Mouse (Mus musculus): ENCODE measurements at regions not wholly inside any gene's neighbourhood (a gene's known extent, or its start where the extent isn't known, plus 50 kb on each side); places are given as distances from the start of the nearest gene placed in this dataset.
A peak's percentile ranks its signal among the peaks of the same experiment; 100 is the strongest.

DNA sequence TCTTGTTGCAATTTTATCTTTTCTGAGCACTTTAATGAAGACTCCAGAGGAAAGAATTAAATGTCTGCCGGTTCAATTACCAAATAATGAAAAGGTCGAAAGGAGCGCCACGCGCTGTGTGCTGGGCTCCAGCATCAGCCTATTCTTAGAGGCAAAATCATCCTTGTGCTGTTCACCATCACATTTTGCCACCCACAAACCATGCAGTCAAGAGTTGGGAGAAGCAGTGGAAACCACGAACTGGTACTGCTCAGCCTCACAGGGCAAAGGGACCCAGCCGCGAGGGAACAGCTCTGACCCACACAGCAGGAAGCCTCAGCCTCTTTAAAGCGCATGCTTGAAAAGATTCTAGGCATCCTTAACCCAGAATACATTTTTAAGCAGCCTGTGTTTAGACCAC is 134.0 kb upstream of the Pum3 start:
- DNase-seq (ENCODE audit: low read depth) = no peak

DNA sequence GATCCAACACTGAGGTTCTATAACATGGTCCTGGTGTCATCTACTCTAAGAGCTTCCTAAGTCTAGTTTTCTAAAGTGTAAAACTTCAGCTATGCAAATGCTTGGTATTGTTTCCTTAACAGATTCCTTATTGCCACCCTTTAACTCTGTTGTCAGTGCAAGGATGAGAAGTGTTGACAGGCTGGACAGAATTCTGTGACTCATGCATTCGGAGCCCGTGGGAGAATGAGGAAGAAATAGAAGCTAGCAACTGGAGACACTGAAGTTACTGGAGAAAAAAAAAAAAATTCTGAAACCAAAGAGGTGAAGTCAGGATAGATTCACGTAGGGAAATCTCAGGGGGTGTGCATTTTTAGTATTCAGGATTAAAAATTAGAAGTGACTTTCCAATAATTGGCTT is 128.6 kb upstream of the Pum3 start:
- DNase-seq (ENCODE audit: low read depth) = no peak

DNA sequence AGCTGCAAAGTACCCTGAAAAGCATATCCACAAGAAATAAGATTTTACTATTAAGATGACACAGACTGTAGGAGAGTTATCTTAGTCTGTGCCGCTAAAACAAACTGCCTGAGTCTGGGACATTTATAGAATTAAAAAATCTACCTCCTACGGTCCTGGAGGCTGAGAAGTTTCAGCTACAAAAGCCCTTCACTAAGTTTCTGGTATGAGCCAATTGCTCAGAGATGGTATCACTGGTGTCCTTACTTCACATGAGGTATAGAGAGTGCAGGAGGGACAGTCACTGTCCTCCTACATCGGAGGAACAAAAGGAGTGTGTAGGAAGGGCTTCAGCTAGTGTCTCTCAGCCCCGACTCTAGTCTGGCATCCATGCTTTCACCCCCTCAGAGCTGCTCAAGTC is 127.1 kb upstream of the Pum3 start:
- no peak for DNase-seq (ENCODE audit: low read depth)

DNA sequence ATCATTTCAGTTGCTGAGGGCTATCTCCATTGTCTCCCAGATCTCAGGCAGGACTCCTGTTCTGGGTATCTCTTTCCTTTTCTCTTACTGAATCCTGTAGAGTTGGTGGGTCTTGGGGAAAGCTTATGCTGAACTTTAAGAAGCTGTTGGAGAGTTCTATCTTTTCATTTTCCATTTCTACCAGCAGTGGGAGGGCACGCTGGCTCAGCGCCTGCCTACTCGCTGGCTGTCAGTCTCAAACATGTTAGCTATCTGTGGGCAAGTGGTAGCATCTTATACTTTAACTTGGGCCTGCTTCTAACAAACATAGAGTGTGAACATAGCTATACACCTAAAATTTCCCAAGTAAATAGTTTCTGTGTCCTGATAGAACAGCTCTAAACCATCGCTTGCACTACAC is 125.2 kb upstream of the Pum3 start:
- no peak for DNase-seq (ENCODE audit: low read depth)

DNA sequence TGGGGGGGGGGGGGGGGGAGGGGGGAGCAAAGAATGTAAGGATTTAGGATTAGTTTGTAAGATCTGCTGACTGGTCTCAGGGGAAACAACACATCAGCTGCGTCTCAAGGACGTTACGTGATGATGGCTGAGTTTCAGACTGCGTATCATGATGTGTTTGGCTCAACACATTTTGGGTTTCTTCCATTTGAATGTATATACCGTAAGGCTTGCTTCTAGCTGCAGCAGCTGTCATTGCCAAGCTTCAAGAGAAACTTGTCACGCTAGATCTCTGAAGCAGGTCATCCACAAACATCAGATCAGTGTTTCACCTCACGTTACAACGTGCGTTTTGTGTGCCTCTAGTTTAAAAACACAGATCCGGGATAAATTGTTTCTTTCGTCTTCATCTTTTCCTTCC is 123.6 kb upstream of the Pum3 start:
- no peak for DNase-seq (ENCODE audit: low read depth)

DNA sequence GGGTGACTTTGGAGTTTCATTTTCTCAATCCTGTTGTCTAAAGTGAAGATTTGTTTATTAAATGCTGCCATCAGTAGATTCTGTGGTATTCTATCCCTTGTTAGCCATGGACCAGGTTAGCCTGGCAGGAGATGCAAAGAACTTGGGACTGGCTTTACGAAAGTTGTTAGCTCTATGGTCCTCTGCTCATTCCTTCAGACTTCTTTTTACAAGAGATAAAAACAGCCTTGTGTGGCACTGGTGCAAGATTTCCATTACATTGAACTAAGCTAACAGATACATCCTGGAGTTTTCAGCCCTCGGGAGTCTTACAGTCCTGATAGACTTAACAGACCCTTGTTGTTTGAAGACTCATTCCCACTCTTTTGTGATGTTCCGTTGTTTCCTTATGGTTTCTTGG is 108.1 kb upstream of the Pum3 start:
- DNase-seq (ENCODE audit: low read depth) = no peak

DNA sequence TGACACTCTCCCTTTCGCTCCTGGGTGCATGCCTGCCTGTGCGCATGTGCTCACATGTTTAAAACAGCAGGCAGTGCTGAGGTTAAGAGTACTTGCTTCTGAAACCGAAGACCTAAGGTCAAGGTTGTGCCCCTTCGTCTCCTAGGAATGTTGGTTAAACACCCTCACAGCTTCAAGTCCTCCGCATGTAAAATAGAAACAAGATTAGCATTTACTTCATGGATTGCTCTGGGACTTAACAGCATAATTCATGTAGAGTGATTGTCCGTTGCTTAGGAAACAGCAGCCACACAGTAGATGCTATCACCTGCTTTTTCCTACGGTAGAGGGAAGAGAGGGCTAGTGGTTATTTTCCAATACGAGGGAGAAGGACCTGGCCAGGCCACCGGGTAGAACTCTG is 107.4 kb upstream of the Pum3 start:
- DNase-seq (ENCODE audit: low read depth) = no peak

DNA sequence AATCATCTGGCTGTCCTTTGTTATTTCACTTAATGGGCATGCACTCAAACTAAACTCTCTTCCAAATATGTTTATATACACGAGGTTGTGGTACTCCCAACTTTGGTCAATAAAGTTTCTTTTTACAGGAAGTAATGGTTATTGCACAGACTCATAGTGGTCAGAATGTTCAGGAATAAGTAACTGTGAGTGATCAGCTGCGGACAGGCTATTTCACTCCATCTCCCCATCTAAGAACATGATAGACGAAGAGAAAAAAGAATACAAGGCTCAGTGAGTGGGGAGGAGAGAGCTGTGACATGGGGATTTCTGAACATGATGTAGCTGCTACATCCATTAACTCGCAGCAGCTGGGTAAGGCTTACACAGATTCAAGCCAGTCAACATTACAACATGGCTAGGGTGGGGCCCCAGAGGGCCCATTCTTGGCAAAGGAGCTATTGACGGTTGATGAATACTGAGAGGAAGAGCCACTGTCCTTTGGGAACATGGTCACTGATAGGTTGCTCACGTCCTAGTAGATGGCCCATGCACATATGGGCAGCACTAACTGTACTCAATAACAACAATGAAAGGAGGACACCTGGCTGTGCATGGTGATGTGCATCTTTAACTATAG is 98.4 kb upstream of the Pum3 start:
- no peak for DNase-seq (ENCODE audit: low read depth)

DNA sequence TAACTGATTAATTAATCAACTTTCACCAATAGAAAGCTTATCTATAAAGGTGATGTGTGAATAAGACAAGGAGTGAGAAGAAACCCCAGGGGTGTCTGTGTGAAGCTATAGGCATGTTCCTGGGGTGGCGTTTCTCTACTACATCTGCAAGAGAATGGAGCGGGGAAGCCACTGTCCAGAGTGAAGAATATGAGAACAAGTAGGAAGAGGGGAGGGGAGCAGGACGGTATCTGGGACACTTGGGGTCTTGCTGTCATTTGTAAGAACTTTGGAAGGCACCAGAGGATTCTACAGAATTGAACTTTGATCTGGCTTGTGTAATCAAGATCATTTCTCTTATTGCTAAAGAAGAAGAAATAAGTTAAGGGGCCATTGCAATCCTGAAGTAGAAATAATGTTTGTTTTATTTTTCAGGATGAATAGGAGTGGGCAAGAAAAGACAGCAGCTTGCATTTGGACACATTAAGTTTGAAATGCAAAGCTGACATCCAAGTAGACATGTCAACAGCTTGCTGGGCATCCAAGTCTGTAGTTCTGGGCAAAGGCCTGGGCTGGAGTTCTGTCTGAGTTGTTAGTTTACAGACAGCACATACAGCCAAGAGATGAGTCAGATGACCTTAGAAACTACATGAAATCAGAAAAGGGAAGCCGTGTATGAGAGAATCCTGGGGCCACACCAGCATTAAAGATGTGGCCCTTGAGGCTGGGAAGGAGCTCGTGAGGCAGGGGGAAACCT is 89.9 kb upstream of the Pum3 start:
- DNase-seq (ENCODE audit: low read depth) = no peak

DNA sequence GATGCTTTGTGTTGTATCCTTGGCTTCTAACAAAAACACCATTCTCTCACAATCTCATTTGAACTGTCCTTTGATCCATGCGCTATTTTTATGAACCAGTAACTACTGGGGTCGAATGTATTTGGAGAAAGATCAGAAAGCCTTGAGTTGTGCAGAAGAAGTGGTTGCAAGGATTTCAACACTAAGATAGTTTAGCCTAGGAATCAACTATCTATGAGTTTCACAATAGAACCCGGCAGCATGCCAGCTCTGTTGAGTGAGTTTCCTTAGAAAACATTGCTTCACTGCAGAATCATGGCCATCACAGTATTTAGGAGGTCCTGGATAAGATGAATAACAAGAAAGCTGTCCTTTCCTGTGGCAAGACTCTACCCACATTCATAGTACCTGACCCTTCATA is 84.6 kb upstream of the Pum3 start:
- DNase-seq (ENCODE audit: low read depth) = no peak

DNA sequence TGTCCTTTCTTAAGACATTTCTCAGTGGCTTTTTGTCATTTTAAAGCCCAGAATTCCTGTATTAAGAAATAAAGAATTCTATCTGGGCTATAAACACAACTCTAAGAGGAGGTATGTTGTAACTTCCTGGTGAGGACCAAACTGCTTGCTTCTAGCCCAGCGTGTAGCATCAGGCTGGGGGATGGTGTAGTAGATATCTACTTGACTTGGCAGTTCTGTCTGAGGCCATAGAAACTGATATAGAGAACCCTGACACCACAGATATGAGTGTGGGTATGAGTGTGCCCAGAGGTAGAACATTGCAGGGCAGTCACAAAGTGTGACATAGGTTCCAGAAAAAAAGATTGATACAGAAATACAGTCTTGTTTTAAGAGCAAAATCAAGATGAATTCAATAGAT is 83.9 kb upstream of the Pum3 start:
- DNase-seq (ENCODE audit: low read depth) = no peak

DNA sequence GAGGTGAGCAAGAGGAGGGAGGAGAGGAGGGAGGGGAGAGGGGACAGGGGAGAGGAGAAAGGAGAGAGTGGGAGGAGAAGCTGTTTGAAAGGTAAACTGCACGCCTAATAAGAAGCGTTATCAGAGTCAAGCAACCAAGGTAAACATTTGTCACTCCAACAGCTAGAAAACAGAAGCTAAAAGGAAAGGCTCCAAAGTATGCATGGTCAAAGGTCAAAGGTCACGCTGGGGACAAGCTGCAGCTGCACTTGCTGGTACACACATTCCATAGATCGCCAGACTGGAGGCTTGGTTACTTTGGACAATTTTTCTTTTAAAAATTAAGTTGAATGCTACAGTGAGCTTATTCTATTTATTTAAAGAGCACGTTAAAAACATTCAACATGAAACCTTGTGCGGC is 81.7 kb upstream of the Pum3 start:
- no peak for DNase-seq (ENCODE audit: low read depth)

DNA sequence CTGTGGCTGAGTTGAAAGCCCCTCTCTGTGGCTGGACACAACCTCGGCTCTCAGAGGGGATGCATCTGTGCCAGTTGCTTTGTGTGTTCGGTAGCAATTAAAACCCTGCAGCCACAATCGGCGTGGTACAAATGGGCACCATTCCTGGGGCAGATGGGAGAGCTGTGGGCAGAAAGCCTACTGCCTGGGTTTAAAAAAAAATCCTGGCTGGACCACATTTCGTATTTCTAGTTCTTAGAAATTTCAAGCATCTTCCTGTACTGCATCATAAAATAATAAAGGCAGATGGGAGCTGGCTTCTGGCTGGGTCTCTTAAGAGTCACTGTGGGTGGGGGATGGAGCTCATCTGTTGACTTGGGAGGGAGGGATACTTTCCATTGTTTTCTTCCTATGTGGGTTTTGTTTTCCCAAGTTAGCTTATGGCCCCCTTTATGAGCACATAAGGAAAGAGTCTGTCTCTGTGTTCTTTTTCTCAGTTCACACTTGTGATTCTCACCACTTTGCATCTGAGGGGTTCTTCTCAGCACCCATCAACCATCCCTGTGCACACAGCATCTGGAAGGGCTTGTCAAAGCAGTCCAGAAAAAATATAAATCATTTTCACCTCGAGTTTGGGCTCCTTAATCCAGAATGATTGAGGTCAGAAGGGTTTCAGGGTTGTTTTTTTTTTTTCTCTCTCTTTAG is 80.5 kb upstream of the Pum3 start:
- DNase-seq (ENCODE audit: low read depth) = no peak

DNA sequence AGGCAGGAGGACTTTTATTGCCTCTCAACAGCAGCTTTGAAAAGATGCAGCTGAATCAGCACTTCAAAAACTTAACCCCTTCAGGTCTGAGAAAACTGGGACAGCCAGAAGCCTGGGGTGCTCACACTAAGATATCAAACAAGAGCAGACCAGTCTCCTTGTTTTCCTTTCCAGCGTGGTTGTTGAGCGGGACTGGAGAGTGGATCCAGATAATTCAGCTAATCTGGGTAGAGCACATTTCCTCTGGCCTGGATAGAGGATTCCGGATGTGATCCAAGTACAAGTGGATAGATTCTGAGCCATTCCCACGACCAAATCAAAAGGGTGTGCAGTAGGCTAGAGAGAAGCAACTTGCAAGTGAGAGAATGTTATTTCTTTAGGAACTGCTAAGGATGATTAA is 68.7 kb upstream of the Pum3 start:
- no peak for DNase-seq (ENCODE audit: low read depth)

DNA sequence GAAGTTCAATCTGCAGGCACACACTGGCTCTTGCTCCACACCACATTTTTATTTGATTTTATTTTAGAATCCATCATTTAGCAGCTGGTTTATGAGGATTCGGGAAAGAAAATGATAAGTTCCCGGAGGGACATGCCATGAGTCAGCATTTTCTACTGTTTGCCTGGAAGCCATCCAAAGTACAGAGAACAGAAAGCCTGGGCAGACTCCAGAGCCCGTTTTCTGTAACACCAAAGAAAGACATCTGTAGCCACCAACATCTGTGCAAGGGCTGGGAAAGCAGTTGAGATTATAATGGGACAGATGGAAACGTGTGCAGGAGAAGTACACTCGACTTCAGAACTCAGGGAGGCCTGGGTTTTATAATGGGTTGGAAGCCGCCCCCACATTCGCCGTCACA is 62.8 kb upstream of the Pum3 start:
- no peak for DNase-seq (ENCODE audit: low read depth)

DNA sequence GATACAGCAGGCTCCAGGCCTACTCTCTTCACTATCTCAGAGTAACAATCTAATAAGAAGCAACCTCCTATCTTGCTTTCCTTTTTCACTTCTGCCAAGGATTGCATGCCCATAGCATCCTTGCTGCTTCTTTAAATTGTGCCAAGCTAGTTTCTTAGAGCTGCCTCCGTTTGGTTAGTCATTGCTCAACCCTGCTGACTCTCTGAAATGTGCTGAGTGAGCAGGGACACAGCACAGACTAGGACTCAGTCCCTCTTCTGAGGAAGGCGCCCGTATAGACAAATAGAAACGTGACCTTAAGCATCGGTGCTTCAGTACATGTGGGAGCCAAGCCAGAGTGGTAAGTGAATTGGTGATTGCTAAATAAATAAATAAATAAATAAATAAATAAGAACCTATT is 62.2 kb upstream of the Pum3 start:
- no peak for DNase-seq (ENCODE audit: low read depth)

DNA sequence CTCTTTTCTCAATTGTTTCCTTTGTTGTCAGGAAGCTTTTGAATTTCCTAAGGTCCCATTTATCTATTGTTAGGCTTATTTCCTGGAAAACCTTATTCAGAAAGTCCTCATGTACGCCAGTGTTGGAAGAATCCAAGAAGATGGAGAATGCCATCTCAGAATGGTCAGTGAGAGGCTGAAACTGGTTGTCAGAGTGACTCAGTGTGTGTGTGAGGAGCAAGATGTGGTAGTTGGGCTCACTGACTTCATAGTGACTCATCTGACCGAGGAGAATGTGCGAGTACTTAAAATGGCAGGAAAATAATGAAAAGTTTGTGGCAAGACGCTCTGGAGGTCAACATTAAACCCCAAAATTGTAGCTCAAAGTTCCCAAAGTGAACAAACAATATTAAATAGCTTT is 59.4 kb upstream of the Pum3 start:
- peak; percentile 1 for DNase-seq (ENCODE audit: low read depth)
